Mouse (Mus musculus): Measurements from ENCODE around the gene Btg1-ps1.
"Not testable (repeated sequence)": the region's sequence is repeated elsewhere in the genome, so short reads cannot be mapped to it uniquely, and the experiment has no call there.

The Btg1-ps1 gene

GRCm38 (mm10) chrX:38018597-38018996, at the start of gene Btg1-ps1:
Btg1-ps1 (minus strand) TSS chrX:38018815.
- DNase-seq = not testable (repeated sequence)

GRCm38 (mm10) chrX:38066175-38066574, 47.6 kb upstream of the Btg1-ps1 start, which contains the start of gene Rhox10:
Rhox10 (plus strand) TSS chrX:38066475.
- no peak for DNase-seq

GRCm38 (mm10) chrX:38061544-38061943, 42.9 kb upstream of the Btg1-ps1 start:
- no peak for DNase-seq

- DNase-seq = not testable (repeated sequence)
Measured at GRCm38 (mm10) chrX:38043014-38043413, 24.4 kb upstream of the Btg1-ps1 start, which contains the start of gene Btg1-ps2. Btg1-ps2 (minus strand) TSS chrX:38043114.

GRCm38 (mm10) chrX:38039666-38040065, 21.1 kb upstream of the Btg1-ps1 start:
- no peak for DNase-seq

- no peak for DNase-seq
Measured at GRCm38 (mm10) chrX:38033841-38034240, 15.2 kb upstream of the Btg1-ps1 start.

GRCm38 (mm10) chrX:38008756-38009155, 9.9 kb downstream of the Btg1-ps1 start:
- no peak for DNase-seq

All from kidney, adult 11 months (tissue).